Mouse (Mus musculus) liver, postnatal 0 days (tissue): ENCODE measurements at regions not wholly inside any gene's neighbourhood (a gene's known extent, or its start where the extent isn't known, plus 50 kb on each side); places are given as distances from the start of the nearest gene placed in this dataset.
"Not testable (repeated sequence)": the region's sequence is repeated elsewhere in the genome, so short reads cannot be mapped to it uniquely, and the experiment has no call there.

Experiments
- ATAC-seq: fragments of 200-750 bp; cut with Nextera tagmentation; 2 replicates; pipeline ENCODE4 v1.8.0; 2017; ENCODE audit warnings: mild to moderate bottlenecking, moderate library complexity
- DNase-seq: peaks from one replicate; pipeline ENCODE4 v3.0.0-alpha.2; 2016
- H3K27ac ChIP-seq: fragments of 300-500 bp; sonication (generic); 2 replicates; pipeline ENCODE4 v1.5.1; 2014; ENCODE audit warnings: antibody characterized with exemption, moderate library complexity, mild to moderate bottlenecking, low read depth
- H3K27me3 ChIP-seq: fragments of 300-500 bp; sonication (generic); 2 replicates; pipeline ENCODE4 v1.6.1; 2014; ENCODE audit warnings: low read length, control low read depth, mixed read lengths; ENCODE audit not compliant: insufficient read depth
- H3K36me3 ChIP-seq: fragments of 300-500 bp; sonication (generic); replicated peaks from 2 replicates; pipeline ENCODE4 v1.6.1; 2014; ENCODE audit warnings: mild to moderate bottlenecking, control low read depth, low read length, moderate library complexity, mixed read lengths; ENCODE audit not compliant: insufficient read depth
- H3K4me1 ChIP-seq: fragments of 300-500 bp; sonication (generic); 2 replicates; pipeline ENCODE4 v1.6.1; 2014; ENCODE audit warnings: antibody characterized with exemption, mild to moderate bottlenecking, control low read depth; ENCODE audit not compliant: insufficient read depth
- H3K4me2 ChIP-seq: fragments of 300-500 bp; sonication (generic); 2 replicates; pipeline ENCODE4 v1.6.1; 2014; ENCODE audit warnings: low read depth, mild to moderate bottlenecking, low read length, moderate library complexity, mixed read lengths
- H3K4me3 ChIP-seq: fragments of 300-500 bp; sonication (generic); 2 replicates; pipeline ENCODE4 v1.5.1; 2014; ENCODE audit warnings: low read depth, low read length
- H3K9ac ChIP-seq: fragments of 300-500 bp; sonication (generic); replicated peaks from 2 replicates; pipeline ENCODE4 v1.6.1; 2014; ENCODE audit warnings: mild to moderate bottlenecking, moderate library complexity
- H3K9me3 ChIP-seq: fragments of 300-500 bp; sonication (generic); 2 replicates; pipeline ENCODE4 v1.6.1; 2016; ENCODE audit warnings: mild to moderate bottlenecking, control low read depth, low read length, mixed read lengths
- CTCF ChIP-seq: sonication (generic); IDR thresholded peaks from 2 replicates; pipeline ENCODE4 v1.5.1; 2016; ENCODE audit warnings: antibody characterized with exemption, low read depth
- EP300 ChIP-seq: IDR thresholded peaks from 2 replicates; pipeline ENCODE4 v1.6.1; 2016; ENCODE audit warnings: antibody characterized with exemption, low read depth, mild to moderate bottlenecking
- WGBS: fragments of 180-500 bp; shearing (Covaris S2); extraction: QIAGEN DNeasy Blood & Tissue Kit; methylation state at CpG from one replicate; pipeline ENCODE4 v1.1.7; 2014; ENCODE audit not compliant: insufficient replicate concordance; 5-methylcytosine and 5-hydroxymethylcytosine counted together

DNA sequence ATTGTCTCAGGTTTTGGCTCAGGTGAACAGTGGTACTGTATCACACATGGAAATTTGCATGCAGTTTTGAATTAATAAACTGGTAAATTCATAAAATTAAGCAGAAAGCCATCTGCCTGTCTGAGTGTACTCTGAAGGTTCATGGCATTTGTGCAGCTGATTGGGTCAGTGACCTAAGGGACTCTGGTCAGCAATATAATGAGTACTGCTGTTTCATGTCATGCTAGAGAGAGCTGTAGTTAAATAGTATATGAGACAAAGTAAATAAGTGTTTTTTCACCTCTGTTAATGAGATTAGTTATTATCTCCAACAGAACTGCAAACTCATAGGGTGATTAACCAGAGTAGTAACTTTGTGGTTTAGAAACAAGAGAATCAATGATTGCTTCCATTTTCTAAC lies 231.4 kb upstream of the Speer4f2 start:
- H3K4me1 ChIP-seq, result no peaks in the 10 kb centered on the region
- H3K9ac ChIP-seq, result no peak overlapping the region
- DNase-seq (no peak), ATAC-seq (peak; percentile 97)
- TF ChIP-seq CTCF (no peak), EP300 (no peak)
- no peak overlapping the region for H3K27ac ChIP-seq
- H3K4me2 ChIP-seq, result no peak overlapping the region
- H3K27me3 ChIP-seq, result 0 out of 2 replicates have a peak, but pooled peaks cover 3% of the 10 kb centered on the region
- no peaks in the 10 kb centered on the region for H3K36me3 ChIP-seq
- no peak overlapping the region for H3K4me3 ChIP-seq
- no peaks in the 10 kb centered on the region for H3K9me3 ChIP-seq

DNA sequence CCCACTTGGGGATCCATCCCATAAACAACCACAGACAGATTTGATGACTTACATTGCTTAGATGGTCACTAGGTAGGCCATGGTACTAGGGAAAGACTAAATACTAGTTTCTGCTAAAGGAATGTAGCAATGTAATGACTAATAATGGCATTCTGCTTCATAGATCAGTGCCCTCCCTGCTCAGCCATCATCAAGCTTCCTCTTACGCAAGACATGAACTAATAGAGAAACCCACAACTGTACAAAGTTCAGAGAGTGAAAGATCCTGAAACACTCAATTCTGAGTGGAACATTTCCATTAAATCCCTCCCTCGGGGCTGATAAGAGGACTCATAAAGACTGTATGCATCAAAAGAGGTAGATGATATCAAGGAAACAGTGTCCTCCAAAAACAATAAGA lies 198.4 kb upstream of the Speer4f2 start:
- H3K4me1 ChIP-seq, result no peaks in the 10 kb centered on the region
- no peaks in the 10 kb centered on the region for H3K27me3 ChIP-seq
- no peaks in the 10 kb centered on the region for H3K36me3 ChIP-seq
- DNase-seq (no peak), ATAC-seq (peak; percentile 56)
- TF ChIP-seq EP300 (no peak), CTCF (no peak)
- WGBS, result 62% methylated on average over 2 of the region's 2 CpGs
- H3K27ac ChIP-seq, result no peak overlapping the region
- H3K4me2 ChIP-seq, result no peak overlapping the region
- no peak overlapping the region for H3K4me3 ChIP-seq
- H3K9me3 ChIP-seq, result no peaks in the 10 kb centered on the region
- H3K9ac ChIP-seq, result no peak overlapping the region

DNA sequence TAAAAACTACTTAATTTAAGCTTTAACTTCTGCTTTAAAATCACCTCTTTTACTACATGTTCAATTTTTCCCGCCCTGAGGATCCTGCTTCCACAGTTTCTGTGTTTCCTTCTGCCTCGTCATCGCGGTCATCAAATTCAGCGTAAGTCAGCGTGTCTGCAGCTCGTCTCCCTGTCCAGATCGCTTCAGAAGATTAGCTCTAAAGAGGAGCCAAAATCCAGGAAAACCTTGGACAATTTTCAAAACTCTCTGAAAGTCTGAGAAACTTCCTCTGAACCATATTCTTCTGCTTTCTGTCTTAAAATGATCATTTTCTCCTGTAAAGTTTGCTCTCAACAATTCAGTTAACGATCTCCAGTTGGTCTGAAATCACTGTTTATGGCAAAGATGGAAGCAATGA lies 196.2 kb upstream of the Speer4f2 start:
- no peaks in the 10 kb centered on the region for H3K4me1 ChIP-seq
- H3K36me3 ChIP-seq, result no peaks in the 10 kb centered on the region
- H3K27me3 ChIP-seq, result no peaks in the 10 kb centered on the region
- H3K4me3 ChIP-seq, result no peak overlapping the region
- no peak overlapping the region for H3K9ac ChIP-seq
- H3K27ac ChIP-seq, result no peak overlapping the region
- no peak overlapping the region for H3K4me2 ChIP-seq
- 73% methylated on average over 9 of the region's 9 CpGs for WGBS
- DNase-seq (no peak), ATAC-seq (no peak)
- no peak for TF ChIP-seq EP300
- TF ChIP-seq CTCF, result no peak
- no peaks in the 10 kb centered on the region for H3K9me3 ChIP-seq

DNA sequence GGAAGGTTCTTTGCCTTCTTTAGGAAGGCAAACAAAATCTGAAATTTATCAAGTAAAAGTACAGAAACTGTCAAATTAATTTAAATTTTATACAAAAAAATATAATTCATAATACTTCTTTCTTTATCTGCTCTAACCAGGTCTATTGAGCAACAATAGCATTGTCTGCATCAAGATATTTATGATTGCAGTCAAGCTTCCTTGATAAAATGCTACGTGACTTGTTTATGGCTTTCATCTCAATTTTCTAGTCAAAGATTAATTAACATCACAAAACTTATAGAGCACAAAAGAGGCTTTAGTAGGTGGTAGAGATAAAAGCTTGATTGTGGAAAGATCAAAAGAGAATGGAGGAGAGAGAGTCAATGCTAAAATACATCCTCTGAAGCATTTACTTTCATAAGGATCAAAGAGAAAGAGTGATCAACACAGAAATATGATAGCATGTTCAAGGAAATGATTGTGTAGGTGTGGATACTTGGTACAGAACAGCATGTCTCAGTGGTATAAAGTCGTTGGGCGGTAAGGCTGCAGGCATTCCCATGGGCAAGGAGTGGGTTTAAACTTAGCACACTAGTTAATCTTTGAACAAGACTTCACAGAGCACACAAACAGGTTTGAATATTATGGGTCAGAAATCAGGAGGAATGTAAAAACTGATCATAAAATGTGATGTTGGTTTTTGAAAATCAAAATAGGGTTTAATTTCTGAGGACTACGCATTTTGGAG lies 164.3 kb upstream of the Speer4f2 start:
- no peaks in the 10 kb centered on the region for H3K4me1 ChIP-seq

DNA sequence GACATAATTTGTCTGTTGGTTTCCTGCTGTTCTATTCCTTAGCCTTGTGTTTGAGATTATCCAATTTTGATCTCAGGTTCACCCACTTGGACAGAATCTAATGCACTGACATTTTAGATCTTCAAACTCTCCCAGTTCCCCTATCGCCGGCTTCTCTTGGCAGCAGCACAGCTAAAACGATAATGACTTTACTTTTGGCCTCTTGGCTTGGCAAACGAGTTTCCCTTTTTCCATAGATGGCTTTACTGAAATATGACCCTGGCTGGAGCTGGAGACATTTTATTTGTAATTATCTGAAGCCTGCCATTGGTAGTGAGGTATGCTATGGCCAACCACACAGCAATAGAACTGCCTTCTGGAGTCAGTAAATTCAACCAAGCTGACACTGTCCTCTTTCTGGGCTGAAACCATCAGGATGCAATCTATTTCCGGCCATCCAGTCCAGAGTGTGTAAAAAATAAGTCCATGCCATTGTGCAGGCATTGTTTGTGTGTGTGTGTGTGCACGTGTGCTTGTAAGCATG lies 162.2 kb upstream of the Speer4f2 start:
- H3K27me3 ChIP-seq, result no peaks in the 10 kb centered on the region
- H3K9ac ChIP-seq, result no peak overlapping the region
- 64% methylated on average over 6 of the region's 6 CpGs for WGBS
- ATAC-seq (no peak), DNase-seq (no peak)
- no peak for TF ChIP-seq CTCF
- no peak for TF ChIP-seq EP300
- no peaks in the 10 kb centered on the region for H3K9me3 ChIP-seq
- H3K36me3 ChIP-seq, result no peaks in the 10 kb centered on the region
- no peak overlapping the region for H3K27ac ChIP-seq
- no peaks in the 10 kb centered on the region for H3K4me1 ChIP-seq
- H3K4me3 ChIP-seq, result no peak overlapping the region
- H3K4me2 ChIP-seq, result no peak overlapping the region

More for the DNA sequence above, 164.3 kb upstream of the Speer4f2 start:
- H3K36me3 ChIP-seq, result no peaks in the 10 kb centered on the region
- no peak overlapping the region for H3K9ac ChIP-seq
- WGBS, result 76% methylated on average over 4 of the region's 4 CpGs
- no peaks in the 10 kb centered on the region for H3K27me3 ChIP-seq
- DNase-seq (no peak), ATAC-seq (no peak)
- H3K4me3 ChIP-seq, result no peak overlapping the region
- H3K9me3 ChIP-seq, result no peaks in the 10 kb centered on the region
- H3K4me2 ChIP-seq, result no peak overlapping the region
- no peak for TF ChIP-seq EP300
- TF ChIP-seq CTCF, result no peak
- no peak overlapping the region for H3K27ac ChIP-seq

DNA sequence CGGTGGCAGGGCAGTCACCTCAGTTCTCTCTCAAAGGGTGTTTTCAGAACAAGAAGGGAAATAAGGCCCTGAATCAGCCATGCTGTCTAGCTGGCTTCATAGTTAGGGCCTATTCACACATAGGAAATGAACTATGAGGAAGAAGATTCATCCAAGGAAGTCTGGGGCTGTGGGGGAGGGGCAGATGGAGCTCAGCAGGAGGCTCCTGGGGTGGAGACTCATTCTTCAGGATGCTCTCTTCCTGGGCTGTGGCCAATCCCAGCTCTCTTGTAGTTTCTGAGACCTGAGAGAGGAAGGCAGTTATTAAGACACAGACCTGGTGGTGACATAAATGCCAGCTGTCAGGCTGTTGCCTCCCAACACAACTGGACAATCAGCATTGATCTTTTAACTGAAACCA lies 149.4 kb upstream of the Speer4f2 start:
- H3K4me1 ChIP-seq, H3K9me3 ChIP-seq, H3K4me2 ChIP-seq, ATAC-seq, H3K27ac ChIP-seq, H3K27me3 ChIP-seq, DNase-seq, H3K36me3 ChIP-seq, H3K4me3 ChIP-seq, H3K9ac ChIP-seq: not testable (repeated sequence)
- WGBS, result 27% methylated on average over 1 of the region's 1 CpGs
